Mouse (Mus musculus) E14TG2a.4 (cell line): ENCODE measurements around the gene Ick.

Experiments used
- CTCF ChIP-seq: conservative IDR thresholded peaks from 2 replicates; pipeline ENCODE4 v1.5.1; 2014; ENCODE audit warnings: low read length
- NANOG ChIP-seq: IDR thresholded peaks from 2 replicates; pipeline ENCODE4 v1.6.1; 2014; ENCODE audit warnings: borderline replicate concordance, low read length, mixed read lengths
- POU5F1 ChIP-seq: IDR thresholded peaks from 2 replicates; pipeline ENCODE4 v1.6.1; 2014; ENCODE audit warnings: low read length, borderline replicate concordance

- no peak for TF ChIP-seq CTCF
- TF ChIP-seq NANOG = no peak
- TF ChIP-seq POU5F1 = no peak
Measured at GRCm38 (mm10) chr9:78062392-78062791, 46.6 kb upstream of the Ick start.
